Mouse (Mus musculus) bone marrow macrophage, adult 2 months (primary cell): ENCODE measurements around the gene Aars.

Source experiments
- CTCF ChIP-seq: IDR thresholded peaks from 2 replicates; pipeline ENCODE4 v1.5.1; 2012; ENCODE audit warnings: low read depth, mild to moderate bottlenecking, low read length, moderate library complexity
- POLR2A ChIP-seq: IDR thresholded peaks from 2 replicates; pipeline ENCODE4 v1.6.1; 2012; ENCODE audit warnings: mild to moderate bottlenecking, low read depth, low read length, borderline replicate concordance

- TF ChIP-seq POLR2A: no peak
- no peak for TF ChIP-seq CTCF
Measured at GRCm38 (mm10) chr8:111034276-111034675, 1.3 kb downstream of the Aars start.
